Mouse (Mus musculus): ENCODE measurements around the gene Faim2.

DNA sequence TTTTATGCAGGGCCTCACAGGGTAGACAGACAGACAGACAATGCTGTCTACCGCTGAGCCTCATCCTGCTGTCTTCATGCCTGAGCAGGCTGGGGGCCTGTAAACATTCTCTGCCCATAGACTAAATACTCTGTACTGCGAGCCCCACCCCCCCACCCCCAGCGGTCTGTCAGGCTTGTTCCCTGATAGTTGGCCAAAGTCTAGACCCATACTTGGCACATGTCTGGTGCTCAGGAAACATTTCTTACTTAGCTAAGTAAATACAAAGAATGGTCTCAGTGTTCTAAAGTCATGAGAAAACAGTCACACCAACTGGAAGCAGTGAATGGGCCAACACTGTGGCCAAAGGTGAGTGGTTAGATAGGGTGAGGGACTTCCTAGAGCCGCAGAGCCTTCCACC is 39.4 kb upstream of the Faim2 start:
- no peak for TF ChIP-seq GATA1 (IDR thresholded peaks at IDR 0.05; ENCODE audit: borderline replicate concordance, low read length)
- TF ChIP-seq FLI1 (IDR thresholded peaks at IDR 0.05; ENCODE audit: low read length): no peak
